Mouse (Mus musculus) heart, adult 2 months (tissue): ENCODE measurements around the gene Reep1. TPM values are rescaled to one million over a fixed set of nuclear protein-coding genes. Genes with fewer than 3 reads are reported as not detected.
"Not testable (repeated sequence)": the region's sequence is repeated elsewhere in the genome, so short reads cannot be mapped to it uniquely, and the experiment has no call there.

Experiments used
- DNase-seq, 2 experiments: peaks; one replicate each; pipeline ENCODE4 v3.0.0; 2021
- H3K27ac ChIP-seq: fragments of 200-600 bp; 2 replicates; pipeline ENCODE4 v1.8.1; 2022
- H3K27me3 ChIP-seq: fragments of 200-500 bp; 2 replicates; pipeline ENCODE4 v1.6.1; 2012; ENCODE audit warnings: mild to moderate bottlenecking, low read length, inconsistent platforms, mixed read lengths; ENCODE audit not compliant: control insufficient read depth, insufficient read depth
- H3K36me3 ChIP-seq: fragments of 200-500 bp; 2 replicates; pipeline ENCODE4 v1.6.1; 2012; ENCODE audit warnings: low read length, inconsistent platforms; ENCODE audit not compliant: control insufficient read depth, insufficient read depth
- H3K4me1 ChIP-seq: fragments of 200-500 bp; 2 replicates; pipeline ENCODE4 v1.6.1; 2011; ENCODE audit warnings: low read length; ENCODE audit not compliant: control insufficient read depth, insufficient read depth
- H3K4me3 ChIP-seq: fragments of 200-600 bp; 2 replicates; pipeline ENCODE4 v1.8.1; 2022
- H3K79me2 ChIP-seq: fragments of 200-500 bp; replicated peaks from 2 replicates; pipeline ENCODE4 v1.6.1; 2012; ENCODE audit warnings: mild to moderate bottlenecking, inconsistent platforms, low read length, moderate library complexity, mixed read lengths; ENCODE audit not compliant: control insufficient read depth, insufficient read depth
- H3K9ac ChIP-seq: fragments of 200-500 bp; 2 replicates; pipeline ENCODE4 v1.6.1; 2012; ENCODE audit warnings: low read depth, mild to moderate bottlenecking, control low read depth, inconsistent platforms, low read length, mixed read lengths
- CTCF ChIP-seq: fragments of 200-600 bp; IDR thresholded peaks from 2 replicates; pipeline ENCODE4 v1.8.1; 2022; ENCODE audit warnings: antibody characterized with exemption, mild to moderate bottlenecking, moderate library complexity
- EP300 ChIP-seq: fragments of 200-500 bp; IDR thresholded peaks from 2 replicates; pipeline ENCODE4 v1.6.1; 2011; ENCODE audit warnings: low read depth, low read length, control low read depth; ENCODE audit not compliant: insufficient read depth
- POLR2A ChIP-seq: fragments of 200-500 bp; IDR thresholded peaks from 2 replicates; pipeline ENCODE4 v1.6.1; 2011; ENCODE audit warnings: mild to moderate bottlenecking, low read depth, low read length, control low read depth; ENCODE audit not compliant: insufficient read depth
- WGBS: fragments of 180-500 bp; shearing (Covaris S2); methylation state at CpG from one replicate; pipeline ENCODE4 v1.1.7; 2018; 5-methylcytosine and 5-hydroxymethylcytosine counted together
- intact Hi-C: fragments of 180-260 bp; cut with DNase I; formaldehyde crosslinking; loops from one replicate; pipeline ENCODE4 v1.15.1; 2025
- polyA plus RNA-seq: library from polyadenylated mRNA; depleted of rRNA; stranded (reverse); fragments of >200 nt; gene quantifications from 2 replicates; pipeline ENCODE4 v1.2.3, GENCODE M21; 2012; rRNA removed
- total RNA-seq, 2 experiments: library from RNA; stranded (reverse); gene quantifications; 2 replicates each; pipeline ENCODE4 v1.2.3; 2021

Reep1 gene
- total and polyA plus RNA-seq, 3 experiments: 12.1 to 18.4 (median 16.7) TPM

DNA sequence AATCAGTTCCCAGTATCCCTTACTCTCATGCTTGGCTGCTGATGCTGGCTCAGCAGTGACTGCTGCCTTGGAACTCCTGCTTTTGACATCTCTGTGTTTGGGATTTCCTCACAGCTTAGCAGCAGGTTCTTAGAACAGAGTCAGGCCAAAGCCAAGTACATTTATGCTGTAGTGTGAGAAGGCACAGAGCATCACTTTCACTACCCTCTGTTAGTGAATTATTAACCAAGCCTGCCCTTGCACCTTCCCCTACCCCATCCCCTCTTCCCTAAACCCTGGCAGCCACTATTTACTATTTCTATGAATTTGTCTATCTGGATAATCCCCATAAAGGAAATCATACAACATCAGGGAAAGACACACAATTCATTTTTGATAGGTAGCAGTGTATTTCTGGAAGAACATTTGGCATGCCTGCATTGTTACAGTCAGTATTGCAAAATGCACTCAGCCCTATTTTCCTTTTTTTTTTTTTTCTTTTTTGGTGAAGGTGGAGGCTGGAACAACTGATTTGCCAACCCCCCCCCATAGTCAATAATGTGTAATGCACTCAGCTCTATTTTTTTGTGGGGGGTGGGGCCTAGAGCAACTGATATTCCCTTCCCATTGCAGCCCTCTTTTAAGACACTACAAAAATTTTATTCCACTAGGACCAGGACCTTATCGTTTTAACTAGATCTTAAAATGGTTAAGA lies 133.4 kb downstream of the Reep1 start:
- WGBS: 97% methylated on average over 1 of the region's 1 CpGs
- no peaks in the 10 kb centered on the region; the same call in 1 of the 2 replicates for H3K4me1 ChIP-seq

DNA sequence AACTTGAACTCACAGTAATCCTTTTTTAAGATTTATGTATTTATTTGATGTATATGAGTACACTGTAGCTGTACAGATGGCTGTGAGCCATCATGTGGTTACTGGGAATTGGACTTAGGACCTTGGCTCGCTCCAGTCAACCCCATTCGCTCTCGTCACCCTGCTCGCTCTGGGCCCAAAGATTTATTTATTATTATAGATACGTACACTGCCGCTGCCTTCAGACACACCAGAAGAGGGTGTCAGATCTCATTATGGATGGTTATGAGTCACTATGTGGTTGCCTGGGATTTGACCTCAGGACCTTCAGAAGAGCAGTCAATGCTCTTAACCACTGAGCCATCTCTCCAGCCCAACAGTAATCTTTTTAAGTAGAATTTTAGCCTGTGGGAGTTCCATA lies 139.5 kb downstream of the Reep1 start:
- intact Hi-C loops, H3K36me3 ChIP-seq, H3K79me2 ChIP-seq, H3K4me3 ChIP-seq, H3K27me3 ChIP-seq, DNase-seq, H3K27ac ChIP-seq, H3K9ac ChIP-seq, H3K4me1 ChIP-seq: not testable (repeated sequence)
- WGBS: 96% methylated on average over 6 of the region's 6 CpGs

More for the DNA sequence above, 133.4 kb downstream of the Reep1 start:
- Histone ChIP-seq H3K9ac (no peak overlapping the region), H3K27ac (no peak overlapping the region), H3K27me3 (no peaks in the 10 kb centered on the region), H3K4me3 (no peak overlapping the region), H3K79me2 (peaks cover 5% of the 10 kb centered on the region; the same call in 1 of the 2 replicates), H3K36me3 (no peaks in the 10 kb centered on the region)
- no peak for DNase-seq
- intact Hi-C loops: no loop called here
- TF ChIP-seq POLR2A (no peak), EP300 (no peak), CTCF (no peak)

Other genes starting within 250 kb of the Reep1 start
- gene Rnf103, start 213.7 kb upstream of the Reep1 start, total RNA-seq: 10 to 100 TPM; 20.8 to 26.7 TPM
- 7.6 and 12.1 TPM in 2 replicates for gene Rnf103, start 213.7 kb upstream of the Reep1 start, polyA plus RNA-seq
- 10 to 100 TPM; 45.7 to 59.0 TPM for gene Chmp3, start 163.8 kb upstream of the Reep1 start, total RNA-seq
- 34.4 and 56.7 TPM in 2 replicates for gene Chmp3, start 163.8 kb upstream of the Reep1 start, polyA plus RNA-seq
- 10 to 100 TPM; 17.7 to 18.2 TPM for gene Kdm3a, start 74.6 kb upstream of the Reep1 start, total RNA-seq
- 8.2 and 17.8 TPM in 2 replicates for gene Kdm3a, start 74.6 kb upstream of the Reep1 start, polyA plus RNA-seq
- 10 to 100 TPM; 48.2 to 49.0 TPM for gene Mrpl35, start 119.4 kb downstream of the Reep1 start, total RNA-seq
- 14.3 and 23.9 TPM in 2 replicates for gene Mrpl35, start 119.4 kb downstream of the Reep1 start, polyA plus RNA-seq
- gene Immt, start 123.8 kb downstream of the Reep1 start, total RNA-seq: 100 to 1,000 TPM; 552 to 624 TPM
- 174 and 279 TPM in 2 replicates for gene Immt, start 123.8 kb downstream of the Reep1 start, polyA plus RNA-seq
- 100 to 1,000 TPM; 112 to 118 TPM for gene Ptcd3, start 201.2 kb downstream of the Reep1 start, total RNA-seq
- gene Ptcd3, start 201.2 kb downstream of the Reep1 start, polyA plus RNA-seq: 41.9 and 79.8 TPM in 2 replicates
- gene Polr1a, start 201.5 kb downstream of the Reep1 start, total RNA-seq: 10 to 100 TPM; 41.6 to 46.2 TPM
- gene Polr1a, start 201.5 kb downstream of the Reep1 start, polyA plus RNA-seq: 16.1 and 21.7 TPM in 2 replicates